Mouse (Mus musculus): Measurements from ENCODE around the gene Nek7.

DNA sequence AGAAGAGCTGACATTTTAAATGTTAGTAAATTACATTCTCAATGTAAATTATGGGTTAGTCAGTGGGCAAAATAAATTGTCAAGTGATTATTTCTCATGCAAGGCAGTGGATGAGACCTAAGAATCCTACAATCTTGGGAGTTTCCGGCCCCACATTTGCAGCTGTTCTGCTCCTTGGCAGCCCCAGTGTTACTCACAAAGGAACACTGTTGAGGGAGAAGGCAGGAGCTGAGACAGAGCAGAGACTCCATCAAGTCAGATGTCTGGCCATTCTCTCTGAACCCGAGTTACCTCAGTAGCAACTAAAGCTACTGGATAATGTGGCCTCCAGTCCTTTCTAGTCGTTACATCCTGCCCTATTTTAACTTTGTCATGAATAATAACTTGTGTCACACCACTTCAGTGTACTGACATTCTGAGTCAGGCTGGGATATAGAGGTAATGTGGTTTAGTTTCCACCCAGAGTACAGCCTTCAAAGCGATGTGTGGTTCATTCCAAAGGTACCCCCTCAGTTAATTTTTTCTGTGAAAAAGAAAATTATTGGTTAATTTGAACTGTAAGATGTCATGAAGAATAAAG, 23.7 kb downstream of the Nek7 start:
- no peak for TF ChIP-seq GATA1 (IDR thresholded peaks at IDR 0.05; ENCODE audit: low read length)
- TF ChIP-seq TAL1 (IDR thresholded peaks at IDR 0.05; ENCODE audit: low read length): no peak
